Mouse (Mus musculus) urinary bladder, postnatal 10 days (tissue): ENCODE results near the gene Serpina3n.
"Not testable (repeated sequence)": the region's sequence is repeated elsewhere in the genome, so short reads cannot be mapped to it uniquely, and the experiment has no call there.

Experiments used
- DNase-seq: peaks from one replicate; pipeline ENCODE4 v3.0.0; 2022; ENCODE audit warnings: low spot score

Gene Serpina3n

DNA sequence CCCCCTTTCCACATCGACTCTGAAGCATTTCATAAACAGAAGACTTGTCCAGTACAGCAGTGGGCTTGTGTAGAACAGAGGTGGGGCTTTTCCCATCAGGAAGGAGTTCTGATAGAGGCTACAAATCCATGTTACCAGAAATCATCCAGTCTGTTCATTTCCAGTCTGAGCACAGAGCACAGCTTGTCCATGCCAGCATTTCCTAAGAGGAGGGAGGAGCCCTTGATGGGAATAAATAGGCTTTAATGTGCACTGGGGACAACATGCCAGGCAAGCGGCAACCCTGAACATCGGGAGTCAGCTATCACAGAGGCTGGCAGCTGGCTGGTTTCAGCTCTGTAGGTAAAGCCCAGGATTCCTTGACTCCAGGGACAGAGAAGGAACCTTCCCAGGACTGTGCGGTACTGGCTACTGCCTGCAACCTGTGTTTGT is at the start of gene Serpina3n:
Gene Serpina3n (plus strand): TSS at position 276 of the 432 bp plus-strand sequence.
- DNase-seq = no peak

GRCm38 (mm10) chr12:104369986-104370385 is 36.5 kb upstream of the Serpina3n start:
- DNase-seq = no peak

GRCm38 (mm10) chr12:104377179-104377578 is 29.4 kb upstream of the Serpina3n start:
- not testable (repeated sequence) for DNase-seq

- DNase-seq = not testable (repeated sequence)
These were observed 28.2 kb upstream of the Serpina3n start for GRCm38 (mm10) chr12:104378351-104378750.

- not testable (repeated sequence) for DNase-seq
These were observed 27.7 kb upstream of the Serpina3n start for GRCm38 (mm10) chr12:104378815-104379214.

- no peak for DNase-seq
These were observed 26.7 kb upstream of the Serpina3n start for GRCm38 (mm10) chr12:104379856-104380255.

DNA sequence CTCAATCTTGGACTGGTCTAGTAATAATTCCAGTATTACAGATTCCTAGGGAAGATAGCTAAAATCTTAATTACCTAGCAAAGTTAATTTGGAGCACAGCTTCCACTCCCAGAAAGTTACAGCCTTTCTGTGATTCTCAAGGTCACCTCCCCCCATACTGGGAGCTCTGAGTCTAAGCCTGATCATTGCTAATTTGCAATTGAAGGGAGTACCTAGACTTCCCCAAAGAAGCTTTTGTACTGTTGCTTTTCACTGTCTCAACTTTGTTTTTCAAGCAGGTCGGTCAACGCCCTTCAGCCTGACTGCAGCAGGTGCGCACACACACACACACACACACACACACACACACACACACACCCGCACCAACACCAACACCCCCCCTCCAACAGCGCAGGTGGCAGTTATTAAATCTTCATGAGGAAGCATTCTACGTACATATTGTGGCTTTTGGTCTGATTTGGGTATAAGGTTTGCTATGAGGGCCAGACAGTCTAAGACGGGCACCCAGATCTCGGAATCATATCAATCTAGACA is 25.4 kb upstream of the Serpina3n start:
- DNase-seq = not testable (repeated sequence)

GRCm38 (mm10) chr12:104385987-104386386 is 20.5 kb upstream of the Serpina3n start:
- DNase-seq = not testable (repeated sequence)

DNA sequence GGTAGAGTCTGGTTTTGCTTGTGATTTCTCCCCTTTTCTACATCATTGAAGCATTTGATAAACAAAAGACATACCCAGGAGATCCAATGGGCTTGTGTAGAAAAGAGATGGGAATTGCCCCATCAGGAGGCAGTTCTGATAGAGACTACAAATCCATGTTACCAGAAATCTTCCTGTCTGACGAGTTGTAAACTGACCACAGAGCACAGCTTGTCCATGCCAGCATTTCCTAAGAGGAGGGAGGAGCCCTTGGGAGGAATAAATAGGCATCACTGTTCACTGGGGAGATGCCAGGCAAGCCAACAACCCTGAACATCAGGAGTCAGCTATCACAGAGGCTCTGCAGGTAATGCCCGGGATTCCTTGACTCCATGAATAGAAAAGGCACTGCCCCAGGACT is 19.7 kb upstream of the Serpina3n start:
- not testable (repeated sequence) for DNase-seq

- no peak for DNase-seq
These were observed 18.1 kb upstream of the Serpina3n start for GRCm38 (mm10) chr12:104388477-104388876.

DNA sequence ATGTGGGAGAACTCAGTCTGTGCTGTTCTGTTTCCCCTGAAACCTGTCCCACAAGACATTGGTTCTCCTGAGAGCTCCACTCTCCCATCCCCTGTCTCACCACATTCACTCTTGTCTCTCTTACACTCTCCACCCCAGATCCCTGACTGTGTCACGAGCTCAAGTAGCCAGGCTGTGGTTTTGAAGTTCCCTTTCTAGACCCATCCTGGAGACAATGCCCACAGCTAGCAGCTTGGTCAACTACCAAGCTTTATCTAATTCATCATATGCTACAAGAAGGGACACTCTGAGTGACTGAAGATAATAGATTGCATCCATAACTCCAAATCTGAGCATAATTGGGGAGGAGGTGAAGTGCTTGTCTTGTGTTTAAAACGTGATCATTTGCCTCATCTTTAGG is 15.5 kb upstream of the Serpina3n start:
- not testable (repeated sequence) for DNase-seq

- DNase-seq = no peak
These were observed 2.6 kb upstream of the Serpina3n start for GRCm38 (mm10) chr12:104403968-104404367.

GRCm38 (mm10) chr12:104412507-104412906 is 6.0 kb downstream of the Serpina3n start:
- DNase-seq = no peak

DNA sequence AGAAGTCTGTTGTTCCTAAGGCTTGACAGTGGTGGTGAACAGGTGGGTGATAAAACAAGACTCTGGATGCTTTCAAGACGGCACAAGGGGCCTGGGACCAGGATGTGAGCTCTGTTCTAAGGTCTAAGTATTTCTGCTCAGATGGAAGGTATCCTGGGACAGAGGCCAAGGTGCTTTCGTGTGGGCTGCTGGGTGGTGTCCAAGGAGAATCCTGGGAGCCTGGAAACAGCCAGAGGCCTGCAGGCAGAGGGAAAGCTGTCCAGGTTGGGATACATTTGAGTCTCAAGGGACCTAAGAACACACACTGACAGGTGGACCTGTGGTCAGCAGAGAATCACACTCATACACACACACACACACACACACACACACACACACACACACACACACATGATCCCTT is 8.0 kb downstream of the Serpina3n start:
- no peak for DNase-seq

DNA sequence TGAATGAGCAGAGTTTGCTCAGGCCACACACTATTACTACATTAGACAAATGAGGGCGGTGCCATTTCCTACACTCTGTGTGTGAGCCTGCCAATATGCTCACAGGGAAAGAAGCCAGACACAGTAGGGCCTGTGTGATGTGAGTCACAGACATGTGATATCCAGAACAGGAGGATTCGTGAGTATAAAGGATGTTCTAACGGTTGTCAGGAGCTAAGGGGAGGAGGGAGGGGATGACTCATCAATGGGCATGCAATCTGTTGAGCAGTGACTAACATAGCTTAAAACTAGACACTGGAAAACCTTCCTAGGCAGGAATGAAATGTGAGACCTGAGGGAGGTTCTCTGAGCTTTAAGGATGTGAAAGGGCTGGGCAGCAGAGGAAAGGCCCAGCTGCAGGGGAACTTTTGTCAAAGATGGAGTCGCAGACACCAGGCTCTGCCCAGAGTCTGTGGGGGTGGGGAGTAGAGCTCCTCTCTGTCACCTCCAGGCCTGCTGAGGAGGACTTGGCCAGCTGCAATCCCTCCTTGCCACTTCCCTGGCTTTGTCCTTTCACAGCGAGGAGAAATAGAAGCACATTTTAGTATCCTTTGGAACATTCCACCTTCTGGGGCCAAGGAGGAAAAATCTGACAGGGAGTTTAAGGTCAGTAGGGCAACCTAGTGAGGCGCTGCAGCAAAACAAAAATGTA is 9.2 kb downstream of the Serpina3n start:
- no peak for DNase-seq

- peak; percentile 65 for DNase-seq
These were observed 12.0 kb downstream of the Serpina3n start for GRCm38 (mm10) chr12:104418340-104419135.

- DNase-seq = no peak
These were observed 12.6 kb downstream of the Serpina3n start for GRCm38 (mm10) chr12:104419136-104419462.

- DNase-seq = no peak
These were observed 16.3 kb downstream of the Serpina3n start for GRCm38 (mm10) chr12:104422615-104423392.

- no peak for DNase-seq
These were observed 19.1 kb downstream of the Serpina3n start for GRCm38 (mm10) chr12:104425591-104425990.

DNA sequence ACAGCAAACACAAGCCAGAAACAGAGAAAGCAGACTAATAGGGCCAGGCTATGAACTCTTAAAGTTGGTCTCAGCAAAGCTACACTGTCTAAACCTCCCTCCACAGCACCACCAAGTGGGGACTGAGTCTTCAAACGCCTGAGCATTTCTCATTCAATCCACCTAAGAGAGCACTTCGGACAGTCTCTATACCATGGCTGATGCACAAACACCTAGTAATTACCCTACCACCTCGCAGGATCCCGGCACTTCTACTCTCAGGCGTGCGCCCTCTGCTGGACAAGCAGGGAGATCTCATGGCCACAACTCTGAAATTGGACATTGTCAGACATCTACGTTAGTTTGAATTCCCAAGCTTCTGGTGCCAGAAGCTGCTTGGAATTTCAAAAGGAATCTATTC is 20.4 kb downstream of the Serpina3n start:
- no peak for DNase-seq

- DNase-seq = no peak
These were observed 24.8 kb downstream of the Serpina3n start for GRCm38 (mm10) chr12:104431359-104431758.

GRCm38 (mm10) chr12:104433214-104433613 is 26.7 kb downstream of the Serpina3n start:
- no peak for DNase-seq
